Mouse (Mus musculus) neutrophil, adult 5-6 weeks (primary cell): Measurements from ENCODE around the gene Ctf2. TPM values are rescaled to one million over a fixed set of nuclear protein-coding genes. Genes with fewer than 3 reads are reported as not detected.

Experiments
- ATAC-seq: fragments of 151-379, 151-347 bp; 2 replicates; pipeline ENCODE4 v1.8.0; 2017; ENCODE audit warnings: mild to moderate bottlenecking, moderate TSS enrichment; ENCODE audit not compliant: insufficient number of reproducible peaks, poor library complexity, low FRiP score, severe bottlenecking; ENCODE audit errors: extremely low read depth
- total RNA-seq: library from RNA; stranded (forward); fragments of 200-1000 nt; gene quantifications from 2 replicates; pipeline ENCODE4 v1.2.3, GENCODE M21; 2017

The Ctf2 gene
- total RNA-seq, 1 experiment from 2014 or later, result not detected

DNA sequence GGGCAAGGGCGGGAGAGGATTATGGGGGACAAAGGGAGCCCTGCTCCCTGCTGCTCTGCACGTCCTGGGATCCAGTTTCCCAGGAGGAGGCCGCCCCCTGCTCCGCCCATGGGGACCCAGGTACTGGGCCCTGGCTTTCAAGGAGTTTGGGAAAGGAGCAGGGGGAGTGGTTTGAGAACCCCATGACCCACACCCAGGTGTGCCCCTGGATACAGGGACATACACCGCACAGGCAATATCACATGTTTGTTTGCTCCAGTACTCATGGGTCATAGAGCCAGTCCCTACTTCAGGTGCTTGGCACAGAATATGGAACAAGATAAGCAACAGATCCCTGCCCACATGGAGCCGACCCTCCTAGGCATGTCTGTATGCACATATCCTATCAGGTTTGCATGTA is 6.0 kb downstream of the Ctf2 start:
- ATAC-seq, result no peak

DNA sequence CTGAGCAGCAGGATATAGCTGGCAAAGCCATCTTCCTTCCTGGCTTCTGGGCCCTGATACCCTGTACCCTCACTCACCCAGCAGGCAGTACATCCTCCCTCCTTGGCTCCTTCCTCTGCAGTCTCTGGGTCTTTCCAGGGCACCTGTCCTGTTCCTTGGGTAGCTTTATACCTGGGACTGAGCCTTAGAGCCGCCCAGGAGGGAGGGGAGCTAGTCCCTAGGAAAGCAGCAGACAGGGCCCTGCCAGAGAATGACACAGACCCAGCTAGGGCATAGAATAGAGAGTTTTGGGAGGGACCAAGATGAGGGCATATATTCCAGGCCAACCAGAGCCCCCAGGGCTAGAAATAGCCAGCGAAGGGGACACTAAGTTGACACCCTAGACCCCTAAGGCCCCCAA is 6.5 kb downstream of the Ctf2 start:
- ATAC-seq, result no peak

DNA sequence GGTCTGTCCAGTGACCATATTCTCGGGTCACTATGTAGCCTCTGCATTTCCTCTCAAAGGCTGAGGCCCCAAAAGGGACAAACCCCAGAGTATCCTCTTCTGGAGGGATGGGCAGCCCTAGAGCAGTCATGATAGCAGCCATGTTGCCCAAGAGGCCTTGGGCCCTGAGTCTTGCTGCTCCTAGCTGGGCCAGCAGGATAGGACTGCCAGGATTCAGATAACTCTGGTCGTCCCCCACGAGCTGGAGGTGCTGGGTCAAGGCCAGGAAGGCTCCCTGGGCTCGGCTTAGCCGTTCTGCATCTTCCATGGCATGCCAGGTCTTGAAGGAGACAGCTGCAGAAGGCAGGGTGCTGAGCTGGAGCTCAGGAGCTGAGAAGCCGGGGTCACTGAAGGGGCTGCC is 12.7 kb downstream of the Ctf2 start:
- ATAC-seq, result no peak

DNA sequence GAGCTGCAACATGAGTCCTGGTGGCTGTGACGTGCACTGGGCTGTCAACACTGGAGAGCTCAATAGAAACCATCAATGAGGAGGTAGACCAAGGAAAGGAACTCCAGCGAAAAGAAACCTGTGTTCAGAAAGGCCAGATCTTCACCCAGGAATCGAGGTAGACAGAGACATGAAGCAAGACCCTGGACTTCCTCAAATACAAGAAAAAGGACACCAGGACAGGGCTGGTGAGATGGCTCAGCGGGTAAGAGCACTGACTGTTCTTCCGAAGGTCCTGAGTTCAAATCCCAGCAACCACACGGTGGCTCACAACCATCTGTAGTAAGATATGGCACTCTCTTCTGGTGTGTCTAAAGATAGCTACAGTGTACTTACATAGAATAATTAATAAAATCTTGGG is 13.6 kb downstream of the Ctf2 start:
- ATAC-seq, result no peak

- ATAC-seq, result peak; percentile 39; the same call in 1 of the 2 replicates
Observed at GRCm38 (mm10) chr7:127716992-127717391, 15.0 kb downstream of the Ctf2 start.

DNA sequence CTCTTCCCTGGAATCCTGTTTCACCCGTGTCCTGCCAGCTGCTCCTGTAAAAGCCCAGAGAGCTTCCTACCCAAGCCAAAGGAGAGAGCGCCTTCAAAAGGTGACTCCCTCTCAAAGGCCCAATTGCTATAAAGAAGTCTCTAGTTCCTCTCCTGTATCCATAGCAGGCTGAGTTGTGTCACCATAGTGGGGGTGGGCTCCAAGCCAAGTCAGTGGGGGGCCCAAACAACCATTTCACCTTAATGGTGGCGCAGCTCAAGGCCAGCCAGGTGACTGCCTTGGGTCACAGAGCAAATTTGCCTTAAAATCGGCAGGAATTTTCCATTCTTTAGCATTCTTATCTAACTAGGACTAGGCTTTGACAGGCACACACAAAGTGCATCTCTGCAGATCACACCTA is 17.1 kb downstream of the Ctf2 start:
- ATAC-seq, result no peak

DNA sequence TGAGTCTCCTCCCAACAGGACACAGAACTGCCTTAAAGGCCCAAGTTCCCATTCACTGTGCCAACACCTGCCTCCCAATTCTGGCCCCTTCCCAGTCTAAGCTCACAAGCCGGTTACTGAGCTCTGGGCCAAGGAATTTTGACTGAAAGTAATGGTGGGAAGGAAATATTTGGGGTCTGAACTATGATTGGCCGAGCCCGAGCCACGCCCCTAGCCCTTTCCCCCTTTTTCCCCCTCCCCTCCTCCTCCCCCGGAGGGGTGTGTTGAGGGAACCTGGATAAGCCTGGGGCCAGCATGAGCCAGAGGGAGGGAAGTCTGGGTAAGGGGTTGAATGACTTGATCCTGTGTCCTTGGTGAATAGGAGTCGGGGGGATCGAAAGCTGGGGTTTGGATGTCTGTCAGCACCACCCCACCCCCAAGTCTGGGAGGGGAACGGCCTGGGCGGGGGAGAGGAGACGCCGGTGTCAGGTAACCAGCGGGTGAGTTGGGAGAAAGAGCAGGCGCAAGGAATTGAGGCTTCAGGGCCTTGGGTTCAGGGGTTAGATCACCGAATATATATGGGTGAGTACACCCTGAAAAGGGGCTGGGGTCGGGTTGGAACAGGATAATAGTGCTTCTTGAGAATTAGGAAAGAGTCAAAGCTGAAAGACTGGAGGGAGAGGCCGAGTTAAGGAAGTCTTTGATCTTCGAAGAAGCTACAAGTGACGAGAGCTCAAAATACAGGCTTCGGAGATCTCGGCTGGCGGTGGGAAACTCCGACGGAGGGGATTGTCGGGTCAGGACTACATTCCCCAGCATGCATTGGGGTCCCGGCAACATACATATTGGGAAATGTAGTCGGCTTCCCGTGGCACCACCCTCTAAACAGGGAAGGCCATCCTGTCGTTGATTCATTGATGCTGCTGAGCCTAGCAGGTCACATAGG is 19.2 kb downstream of the Ctf2 start, which contains the start of gene Ctf1:
Ctf1 (plus strand) TSS at position 276 of the 925 bp plus-strand sequence.
- no peak for ATAC-seq

GRCm38 (mm10) chr7:127711456-127711855 is 20.5 kb downstream of the Ctf2 start:
- ATAC-seq, result no peak

DNA sequence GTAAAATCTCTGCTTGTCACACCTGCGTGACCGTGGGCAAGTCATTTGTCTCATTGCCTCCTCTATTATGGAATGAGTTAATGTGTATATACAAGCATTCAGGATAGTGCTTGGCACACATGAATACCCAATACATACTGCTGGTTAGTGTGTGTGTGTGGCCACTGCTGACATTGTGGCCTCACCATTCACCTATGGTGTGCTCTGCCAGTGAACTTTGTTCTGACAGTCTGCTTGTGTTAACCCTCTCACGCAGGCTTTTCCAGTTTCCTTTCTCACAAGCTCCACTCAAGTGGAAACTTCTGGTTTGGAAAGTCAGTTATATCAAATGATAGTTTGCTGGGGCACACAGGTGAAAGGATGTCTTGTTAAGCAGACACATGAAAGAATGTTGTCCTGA is 20.9 kb downstream of the Ctf2 start:
- no peak for ATAC-seq

- no peak for ATAC-seq
Observed at GRCm38 (mm10) chr7:127709261-127709979, 22.5 kb downstream of the Ctf2 start.

DNA sequence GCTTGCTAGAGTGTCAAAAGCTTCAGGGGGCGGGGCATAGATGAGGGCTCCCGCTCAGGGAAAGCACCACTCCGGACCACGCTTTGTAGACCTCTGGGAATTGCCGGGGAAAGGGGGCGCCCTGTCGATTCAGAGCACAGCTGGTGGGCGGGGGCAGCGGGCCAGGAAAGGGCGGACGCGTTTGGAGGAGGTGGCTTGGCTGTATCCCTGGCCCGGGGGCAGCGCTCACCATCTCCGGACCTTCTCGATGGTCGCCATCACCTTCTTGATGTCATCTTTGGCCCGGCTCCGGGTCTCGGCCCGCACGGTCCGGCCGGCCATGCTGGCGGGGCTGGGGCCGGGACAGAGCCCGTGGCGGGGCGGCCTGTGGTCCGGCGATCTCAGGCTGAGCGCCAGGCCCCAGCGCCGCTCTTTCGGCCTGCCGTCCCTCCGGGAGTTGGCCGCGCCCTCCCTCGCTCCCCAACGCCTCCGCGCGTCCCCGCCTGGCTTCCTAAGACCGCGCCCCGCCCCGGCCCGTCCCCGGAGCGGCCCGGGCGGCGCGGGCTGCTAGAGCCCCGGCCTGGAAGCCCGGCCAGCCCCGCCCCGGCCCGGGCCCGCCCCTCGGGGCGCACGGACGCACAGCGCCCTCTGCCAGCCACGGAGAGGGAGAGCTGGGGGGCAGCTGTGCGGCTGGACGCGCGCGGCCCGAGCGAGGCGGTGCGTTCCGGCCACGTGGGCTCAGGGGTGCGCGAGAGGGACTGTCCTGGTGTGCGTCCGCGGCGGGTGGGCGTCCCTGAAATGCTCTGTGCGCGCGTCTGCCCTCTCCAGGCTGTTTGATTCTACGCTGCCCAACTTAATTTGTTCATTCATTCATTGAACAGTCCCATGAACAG is 23.5 kb downstream of the Ctf2 start, which contains the start of gene Bcl7c:
Bcl7c (minus strand) TSS at position 727 of the 872 bp plus-strand sequence.
- peak; percentile 57 for ATAC-seq

DNA sequence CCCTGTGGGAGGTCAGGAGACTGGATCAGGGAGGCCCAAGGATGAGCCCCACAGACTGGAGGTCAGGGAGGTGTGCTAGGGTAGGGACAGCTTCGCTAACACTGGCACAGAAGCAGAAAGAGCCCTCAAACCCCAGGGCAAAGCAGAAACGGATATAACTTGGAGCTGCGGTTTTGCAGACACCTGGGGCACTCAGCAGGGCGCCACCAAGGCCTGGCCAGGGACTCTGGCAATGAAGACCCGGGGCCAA is 24.1 kb downstream of the Ctf2 start:
- ATAC-seq, result no peak

DNA sequence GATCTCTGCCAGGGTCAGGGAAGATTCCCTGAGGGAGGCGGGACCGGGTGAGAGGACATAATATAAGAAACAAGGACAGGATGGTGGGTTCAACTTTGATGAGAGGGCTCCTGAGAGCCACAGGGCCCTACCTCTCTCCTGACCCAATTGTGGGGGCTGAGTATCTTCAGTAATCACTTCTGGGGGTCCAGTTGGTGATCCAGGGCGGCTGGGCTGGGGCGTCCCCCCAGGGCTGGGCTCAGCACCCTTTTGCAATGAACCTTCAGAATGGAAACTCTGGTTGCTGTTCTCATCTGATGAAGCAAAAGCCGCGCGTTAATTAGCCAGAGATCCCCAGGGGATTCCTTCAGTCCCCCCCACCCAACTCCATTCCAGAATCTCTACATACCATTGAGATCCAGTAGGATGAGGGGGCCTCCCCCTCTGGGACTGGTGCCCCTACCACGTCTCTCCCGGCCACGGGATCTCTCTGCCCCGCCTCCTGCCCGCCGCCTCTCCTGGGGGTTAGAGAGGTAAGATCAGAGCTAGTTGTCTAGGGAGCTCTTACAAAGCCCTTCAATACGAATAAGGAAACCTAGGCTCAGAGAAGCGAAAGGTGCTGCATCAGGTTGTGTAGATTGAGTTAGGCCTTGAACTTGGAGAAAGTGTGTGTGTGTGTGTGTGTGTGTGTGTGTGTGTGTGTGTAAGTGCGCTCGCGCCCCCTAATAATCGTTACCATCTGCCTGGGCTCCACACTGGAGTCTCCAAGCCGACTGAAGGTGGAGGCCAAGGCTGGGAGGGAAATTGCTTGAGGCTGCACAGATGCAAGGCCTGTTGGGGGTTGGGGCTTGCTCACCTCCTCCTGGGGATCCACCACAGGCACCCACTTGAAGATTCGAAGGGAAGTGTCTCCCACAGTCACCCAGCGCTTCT is 24.7 kb downstream of the Ctf2 start:
- ATAC-seq, result no peak

- no peak for ATAC-seq
Observed at GRCm38 (mm10) chr7:127705706-127706105, 26.3 kb downstream of the Ctf2 start.

DNA sequence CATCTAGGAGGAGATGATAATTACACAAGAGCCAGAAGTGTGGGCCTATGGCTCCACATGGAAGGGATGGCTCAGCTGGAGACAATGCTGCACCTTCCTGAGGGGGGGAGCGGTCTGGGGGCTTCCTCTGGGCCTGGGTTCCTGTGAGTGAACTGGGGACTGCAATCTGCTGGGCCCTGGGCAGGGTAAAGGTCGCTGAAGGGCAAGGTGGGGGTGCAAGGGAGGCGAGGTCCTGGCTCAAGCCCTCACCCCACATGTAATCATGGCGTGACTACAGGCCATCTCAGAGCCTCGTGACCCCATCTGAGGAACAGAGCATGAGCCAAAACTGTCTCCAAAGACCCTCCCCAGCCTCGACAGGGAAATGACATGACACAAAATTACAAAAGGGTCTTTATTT is 27.4 kb downstream of the Ctf2 start:
- ATAC-seq, result no peak

GRCm38 (mm10) chr7:127703561-127704178 is 28.3 kb downstream of the Ctf2 start:
- no peak for ATAC-seq

DNA sequence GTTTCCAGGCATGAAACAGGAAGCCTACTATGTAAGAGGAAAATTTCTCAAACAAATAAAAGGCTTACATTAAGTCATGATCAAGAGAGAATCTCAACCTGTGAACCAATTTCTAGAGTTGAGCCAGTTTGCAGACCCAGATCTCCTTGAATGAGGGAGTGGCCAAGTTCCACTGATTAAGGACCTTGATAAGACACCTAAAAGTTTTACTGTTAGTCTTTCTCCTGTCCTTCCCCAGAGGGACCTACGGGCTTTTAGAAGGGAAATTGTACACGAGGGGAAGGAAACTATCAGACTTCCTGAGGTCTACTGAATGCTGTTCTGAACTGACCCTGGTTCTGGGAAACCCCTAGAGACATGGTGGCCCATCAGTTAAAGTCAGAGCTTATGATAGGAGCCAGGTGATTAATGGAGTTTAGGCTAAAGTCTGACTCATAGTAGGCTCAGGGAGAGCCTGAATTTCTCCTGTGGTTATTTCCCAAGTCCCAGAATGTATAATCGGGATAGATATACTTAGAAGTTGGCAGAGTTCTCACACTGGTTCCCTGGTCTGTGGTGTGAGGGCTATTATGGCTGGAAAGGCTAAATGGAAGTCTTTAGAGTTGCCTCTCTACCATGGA is 31.1 kb downstream of the Ctf2 start:
- ATAC-seq, result no peak

DNA sequence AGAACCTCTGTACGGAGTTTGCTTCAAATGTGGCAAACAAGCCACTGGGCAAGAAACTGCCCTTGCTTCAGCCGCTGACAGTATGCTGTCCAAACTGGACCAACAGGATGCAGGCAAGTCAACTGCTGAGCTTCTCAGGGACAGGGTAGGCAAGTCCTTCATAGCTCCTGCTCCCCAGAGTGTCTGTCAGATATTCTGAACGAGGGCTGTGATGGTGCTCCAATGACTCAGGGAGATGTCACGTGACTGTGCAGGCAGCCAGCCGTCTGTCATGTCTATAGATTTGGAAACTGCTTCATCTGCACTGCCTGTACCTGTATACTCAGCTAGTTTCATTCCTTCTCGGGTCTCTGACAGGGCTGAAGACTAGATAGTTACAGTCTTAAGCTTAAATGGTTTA is 33.0 kb downstream of the Ctf2 start:
- ATAC-seq, result no peak
